Mouse (Mus musculus): Measurements from ENCODE around the gene Pold2. TPM values are rescaled to one million over a fixed set of nuclear protein-coding genes. Genes with fewer than 3 reads are reported as not detected.

Pold2 gene
- total and polyA plus RNA-seq, 3 experiments, result 136 to 285 (median 205) TPM

DNA sequence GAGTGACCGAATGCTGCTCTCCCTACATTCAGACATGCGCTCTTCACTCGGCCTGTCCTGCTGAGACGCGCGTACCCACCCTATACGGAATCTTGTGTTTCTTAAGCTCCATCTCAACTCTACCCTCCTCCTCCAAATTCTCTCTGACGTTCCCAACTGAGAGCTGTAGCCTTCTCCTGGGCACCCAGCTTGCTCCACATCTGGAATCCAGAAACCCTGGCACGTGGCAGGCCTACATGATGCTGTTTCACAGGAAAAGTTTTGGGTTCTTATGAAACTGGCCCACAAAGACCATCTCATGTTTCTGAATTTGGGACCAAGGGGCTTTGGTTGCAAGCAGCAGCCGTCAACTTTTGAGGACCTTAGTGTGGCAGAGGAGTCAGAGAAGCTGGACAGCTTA lies 21.2 kb upstream of the Pold2 start:
- H3K27ac ChIP-seq (ENCODE audit: insufficient read depth, low read depth), result no peak overlapping the region
- no peaks in the 10 kb centered on the region for H3K36me3 ChIP-seq (replicated peaks in 1 of 2; ENCODE audit: control insufficient read depth in 1 of 2, insufficient read depth in 1 of 2, low read length in 1 of 2)
- H3K9ac ChIP-seq (ENCODE audit: insufficient read depth, low read depth), result no peak overlapping the region
- no peak for DNase-seq (ENCODE audit: extremely low read depth)
- no peak overlapping the region for H3K4me2 ChIP-seq (ENCODE audit: insufficient read depth, low read depth, poor library complexity, severe bottlenecking)
- peaks cover 30 to 35% of the 10 kb centered on the region in 2 experiments for H3K4me1 ChIP-seq (ENCODE audit: control insufficient read depth in 1 of 2, insufficient read depth in 2 of 2)
- no peak overlapping the region for H3K4me3 ChIP-seq (replicated peaks in 1 of 3; ENCODE audit: low read depth in 2 of 3, low read length in 2 of 3, poor library complexity in 1 of 3)
- TF ChIP-seq SIN3A (IDR thresholded peaks at IDR 0.05; ENCODE audit: low read length) (no peak), TCF12 (IDR thresholded peaks at IDR 0.05; ENCODE audit: low read depth, low read length) (no peak), ELF1 (IDR thresholded peaks at IDR 0.05; ENCODE audit: low read depth, low read length) (no peak), ZC3H11A (IDR thresholded peaks at IDR 0.05; ENCODE audit: low read depth, low read length) (no peak), ZNF384 (IDR thresholded peaks at IDR 0.05; ENCODE audit: low read depth, low read length) (no peak), POLR2AphosphoS2 (IDR thresholded peaks at IDR 0.05; ENCODE audit: low read depth, low read length) (no peak), POLR2A (IDR thresholded peaks at IDR 0.05; ENCODE audit: low read depth, low read length) (no peak), CHD1 (IDR thresholded peaks at IDR 0.05; ENCODE audit: low read depth, low read length) (no peak), MAFK (IDR thresholded peaks at IDR 0.05; ENCODE audit: insufficient replicate concordance, low read length) (no peak), ZKSCAN1 (IDR thresholded peaks at IDR 0.05; ENCODE audit: borderline replicate concordance, low read depth, low read length) (no peak), UBTF (IDR thresholded peaks at IDR 0.05; ENCODE audit: low read depth, low read length) (no peak), RCOR1 (conservative IDR thresholded peaks at IDR 0.05; ENCODE audit: low read depth, low read length) (no peak)
- no peaks in the 10 kb centered on the region for H3K79me2 ChIP-seq (replicated peaks; ENCODE audit: control insufficient read depth, extremely low read depth, insufficient read depth, poor library complexity, severe bottlenecking)
- in situ Hi-C loops (cut with MboI; ENCODE audit: low pct_ligation_motif_present, low pct_unique_long_range_greater_than_20kb, low sequenced_read_pairs), result no loop called here
- H3K9me3 ChIP-seq (replicated peaks; ENCODE audit: low read length), result no peaks in the 10 kb centered on the region
- H3K27me3 ChIP-seq (replicated peaks), result peaks cover 11% of the 10 kb centered on the region
- dilution Hi-C loops (cut with MboI; ENCODE audit: extremely low pct_ligation_motif_present, extremely low pct_unique_long_range_greater_than_20kb, low sequenced_read_pairs), result no loop called here

DNA sequence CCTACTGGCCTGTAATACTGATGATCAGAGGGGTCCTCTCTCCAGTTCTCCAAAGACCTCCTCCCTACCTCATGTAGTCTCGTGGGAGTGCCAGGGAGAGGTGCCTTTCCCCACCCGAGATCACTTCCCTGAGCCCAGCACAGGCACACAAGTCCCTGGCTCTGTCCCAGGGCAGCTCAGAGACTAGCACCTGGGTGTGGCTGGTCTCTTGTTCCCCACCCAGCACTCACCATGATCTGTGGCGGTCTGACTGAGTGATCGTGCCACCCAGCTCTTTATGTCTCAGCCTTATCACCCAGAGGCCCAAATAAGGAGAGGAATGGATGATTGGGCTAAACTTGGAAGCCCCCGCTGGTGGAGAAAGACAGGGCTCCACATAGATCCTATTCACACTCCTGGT lies 20.4 kb upstream of the Pold2 start, which contains the start of gene Myl7:
Gene Myl7, minus strand, starts transcription at position 252 of the 400 bp plus-strand sequence.
- H3K4me1 ChIP-seq (ENCODE audit: control insufficient read depth in 1 of 2, insufficient read depth in 2 of 2), result peaks cover 30 to 35% of the 10 kb centered on the region in 2 experiments
- in situ Hi-C loops (cut with MboI; ENCODE audit: low pct_ligation_motif_present, low pct_unique_long_range_greater_than_20kb, low sequenced_read_pairs) (no loop called here), dilution Hi-C loops (cut with MboI; ENCODE audit: extremely low pct_ligation_motif_present, extremely low pct_unique_long_range_greater_than_20kb, low sequenced_read_pairs) (no loop called here)
- no peak for DNase-seq (ENCODE audit: extremely low read depth)
- H3K27me3 ChIP-seq (replicated peaks), result peaks cover 11% of the 10 kb centered on the region
- no peak within 1 kb of the TSS for H3K4me3 ChIP-seq (replicated peaks in 1 of 3; ENCODE audit: low read depth in 2 of 3, low read length in 2 of 3, poor library complexity in 1 of 3)
- no peak within 1 kb of the TSS for H3K27ac ChIP-seq (ENCODE audit: insufficient read depth, low read depth)
- no peak within 1 kb of the TSS for H3K4me2 ChIP-seq (ENCODE audit: insufficient read depth, low read depth, poor library complexity, severe bottlenecking)
- no peak within 1 kb of the TSS for H3K9ac ChIP-seq (ENCODE audit: insufficient read depth, low read depth)
- TF ChIP-seq ETS1 (conservative IDR thresholded peaks at IDR 0.05; ENCODE audit: low read depth, low read length) (no peak), JUN (IDR thresholded peaks at IDR 0.05; ENCODE audit: insufficient read depth, low read depth, low read length) (no peak), MAZ (IDR thresholded peaks at IDR 0.05; ENCODE audit: low read depth, low read length) (no peak), ZC3H11A (IDR thresholded peaks at IDR 0.05; ENCODE audit: low read depth, low read length) (no peak), EP300 (IDR thresholded peaks at IDR 0.05; ENCODE audit: low read length) (no peak), PAX5 (IDR thresholded peaks at IDR 0.05; ENCODE audit: low read length) (no peak), TBP (conservative IDR thresholded peaks at IDR 0.05; ENCODE audit: low read depth, low read length) (no peak), JUND (conservative IDR thresholded peaks at IDR 0.05; ENCODE audit: low read depth, low read length) (no peak), POLR2AphosphoS2 (IDR thresholded peaks at IDR 0.05; ENCODE audit: low read depth, low read length) (no peak), CTCF (conservative IDR thresholded peaks at IDR 0.05 in 1 of 2, IDR thresholded peaks at IDR 0.05 in 1 of 2; ENCODE audit: low read depth in 2 of 2, low read length in 2 of 2) (no peak), KAT2A (IDR thresholded peaks at IDR 0.05; ENCODE audit: insufficient replicate concordance, low read length) (no peak), HCFC1 (IDR thresholded peaks at IDR 0.05; ENCODE audit: low read depth, low read length) (no peak), SIN3A (IDR thresholded peaks at IDR 0.05; ENCODE audit: low read length) (no peak), BHLHE40 (IDR thresholded peaks at IDR 0.05; ENCODE audit: low read depth, low read length) (no peak), E2F4 (IDR thresholded peaks at IDR 0.05; ENCODE audit: insufficient replicate concordance, low read depth, low read length) (no peak)
- no peaks in the 10 kb centered on the region for H3K79me2 ChIP-seq (replicated peaks; ENCODE audit: control insufficient read depth, extremely low read depth, insufficient read depth, poor library complexity, severe bottlenecking)
- H3K36me3 ChIP-seq (replicated peaks in 1 of 2; ENCODE audit: control insufficient read depth in 1 of 2, insufficient read depth in 1 of 2, low read length in 1 of 2), result no peaks in the 10 kb centered on the region
- H3K9me3 ChIP-seq (replicated peaks; ENCODE audit: low read length), result no peaks in the 10 kb centered on the region
